Mouse (Mus musculus): ENCODE data around the gene Eml5. TPM values are rescaled to one million over a fixed set of nuclear protein-coding genes. Genes with fewer than 3 reads are reported as not detected.

Gene Eml5
- polyA plus RNA-seq, 1 experiment = 850 TPM

- H3K4me1 ChIP-seq (ENCODE audit: control insufficient read depth, insufficient read depth, low read length) = no peaks in the 10 kb centered on the region
- over 99% methylated on average over 3 of the region's 3 CpGs for WGBS
- TF ChIP-seq CTCF (IDR thresholded peaks at IDR 0.05; ENCODE audit: insufficient read depth, low read depth, low read length) (no peak), POLR2A (IDR thresholded peaks at IDR 0.05; ENCODE audit: insufficient read depth, low read depth, low read length) (no peak)
- H3K27ac ChIP-seq (ENCODE audit: insufficient read depth, low read depth, low read length) = no peak overlapping the region
- no peak overlapping the region for H3K4me3 ChIP-seq (ENCODE audit: insufficient read depth, low read depth, low read length)
These were observed 56.5 kb downstream of the Eml5 start for GRCm38 (mm10) chr12:98844774-98845173.

GRCm38 (mm10) chr12:98840135-98840534, 61.1 kb downstream of the Eml5 start:
- 97% methylated on average over 3 of the region's 3 CpGs for WGBS
- Histone ChIP-seq H3K4me1 (ENCODE audit: control insufficient read depth, insufficient read depth, low read length) (no peaks in the 10 kb centered on the region), H3K4me3 (ENCODE audit: insufficient read depth, low read depth, low read length) (no peak overlapping the region), H3K27ac (ENCODE audit: insufficient read depth, low read depth, low read length) (no peak overlapping the region)
- no peak for TF ChIP-seq POLR2A (IDR thresholded peaks at IDR 0.05; ENCODE audit: insufficient read depth, low read depth, low read length)
- TF ChIP-seq CTCF (IDR thresholded peaks at IDR 0.05; ENCODE audit: insufficient read depth, low read depth, low read length) = no peak

GRCm38 (mm10) chr12:98837940-98838339, 63.3 kb downstream of the Eml5 start:
- Histone ChIP-seq H3K4me1 (ENCODE audit: control insufficient read depth, insufficient read depth, low read length) (no peaks in the 10 kb centered on the region), H3K4me3 (ENCODE audit: insufficient read depth, low read depth, low read length) (no peak overlapping the region), H3K27ac (ENCODE audit: insufficient read depth, low read depth, low read length) (no peak overlapping the region)
- WGBS = 66% methylated on average over 3 of the region's 3 CpGs
- TF ChIP-seq POLR2A (IDR thresholded peaks at IDR 0.05; ENCODE audit: insufficient read depth, low read depth, low read length) (no peak), CTCF (IDR thresholded peaks at IDR 0.05; ENCODE audit: insufficient read depth, low read depth, low read length) (no peak)

- Histone ChIP-seq H3K27ac (ENCODE audit: insufficient read depth, low read depth, low read length) (no peak overlapping the region), H3K4me3 (ENCODE audit: insufficient read depth, low read depth, low read length) (no peak overlapping the region), H3K4me1 (ENCODE audit: control insufficient read depth, insufficient read depth, low read length) (no peaks in the 10 kb centered on the region)
- 90% methylated on average over 2 of the region's 2 CpGs for WGBS
- TF ChIP-seq POLR2A (IDR thresholded peaks at IDR 0.05; ENCODE audit: insufficient read depth, low read depth, low read length) = no peak
- no peak for TF ChIP-seq CTCF (IDR thresholded peaks at IDR 0.05; ENCODE audit: insufficient read depth, low read depth, low read length)
These were observed 65.8 kb downstream of the Eml5 start for GRCm38 (mm10) chr12:98835466-98835865.

GRCm38 (mm10) chr12:98834879-98835278, 66.4 kb downstream of the Eml5 start:
- TF ChIP-seq CTCF (IDR thresholded peaks at IDR 0.05; ENCODE audit: insufficient read depth, low read depth, low read length) (no peak), POLR2A (IDR thresholded peaks at IDR 0.05; ENCODE audit: insufficient read depth, low read depth, low read length) (no peak)
- Histone ChIP-seq H3K4me1 (ENCODE audit: control insufficient read depth, insufficient read depth, low read length) (no peaks in the 10 kb centered on the region), H3K4me3 (ENCODE audit: insufficient read depth, low read depth, low read length) (no peak overlapping the region), H3K27ac (ENCODE audit: insufficient read depth, low read depth, low read length) (no peak overlapping the region)
- WGBS = 88% methylated on average over 2 of the region's 2 CpGs

- TF ChIP-seq POLR2A (IDR thresholded peaks at IDR 0.05; ENCODE audit: insufficient read depth, low read depth, low read length) (no peak), CTCF (IDR thresholded peaks at IDR 0.05; ENCODE audit: insufficient read depth, low read depth, low read length) (no peak)
- H3K4me3 ChIP-seq (ENCODE audit: insufficient read depth, low read depth, low read length) = no peak overlapping the region
These were observed 67.4 kb downstream of the Eml5 start for GRCm38 (mm10) chr12:98833901-98834300.

GRCm38 (mm10) chr12:98832929-98833598, 68.2 kb downstream of the Eml5 start:
- Histone ChIP-seq H3K4me1 (ENCODE audit: control insufficient read depth, insufficient read depth, low read length) (no peaks in the 10 kb centered on the region), H3K4me3 (ENCODE audit: insufficient read depth, low read depth, low read length) (no peak overlapping the region), H3K27ac (ENCODE audit: insufficient read depth, low read depth, low read length) (no peak overlapping the region)
- WGBS = 91% methylated on average over 8 of the region's 8 CpGs
- no peak for TF ChIP-seq POLR2A (IDR thresholded peaks at IDR 0.05; ENCODE audit: insufficient read depth, low read depth, low read length)

More at GRCm38 (mm10) chr12:98833901-98834300, 67.4 kb downstream of the Eml5 start:
- Histone ChIP-seq H3K4me1 (ENCODE audit: control insufficient read depth, insufficient read depth, low read length) (no peaks in the 10 kb centered on the region), H3K27ac (ENCODE audit: insufficient read depth, low read depth, low read length) (no peak overlapping the region)
- 85% methylated on average over 1 of the region's 1 CpGs for WGBS

- Histone ChIP-seq H3K4me3 (ENCODE audit: insufficient read depth, low read depth, low read length) (no peak overlapping the region), H3K4me1 (ENCODE audit: control insufficient read depth, insufficient read depth, low read length) (no peaks in the 10 kb centered on the region), H3K27ac (ENCODE audit: insufficient read depth, low read depth, low read length) (no peak overlapping the region)
- WGBS = 86% methylated on average over 7 of the region's 7 CpGs
- TF ChIP-seq POLR2A (IDR thresholded peaks at IDR 0.05; ENCODE audit: insufficient read depth, low read depth, low read length) (no peak), CTCF (IDR thresholded peaks at IDR 0.05; ENCODE audit: insufficient read depth, low read depth, low read length) (no peak)
These were observed 70.2 kb downstream of the Eml5 start for GRCm38 (mm10) chr12:98831122-98831521.

GRCm38 (mm10) chr12:98820781-98821180, 80.5 kb downstream of the Eml5 start:
- Histone ChIP-seq H3K4me1 (ENCODE audit: control insufficient read depth, insufficient read depth, low read length) (no peaks in the 10 kb centered on the region), H3K4me3 (ENCODE audit: insufficient read depth, low read depth, low read length) (no peak overlapping the region), H3K27ac (ENCODE audit: insufficient read depth, low read depth, low read length) (no peak overlapping the region)
- no peak for TF ChIP-seq POLR2A (IDR thresholded peaks at IDR 0.05; ENCODE audit: insufficient read depth, low read depth, low read length)
- TF ChIP-seq CTCF (IDR thresholded peaks at IDR 0.05; ENCODE audit: insufficient read depth, low read depth, low read length) = no peak
- WGBS = 76% methylated on average over 2 of the region's 2 CpGs
